Mouse (Mus musculus): Measurements from ENCODE around the gene Ttc26.
"Not testable (repeated sequence)": the region's sequence is repeated elsewhere in the genome, so short reads cannot be mapped to it uniquely, and the experiment has no call there.

The Ttc26 gene

GRCm38 (mm10) chr6:38356661-38357433 is 24.4 kb upstream of the Ttc26 start:
- DNase-seq (ENCODE audit: low read depth, low spot score), result not testable (repeated sequence)

GRCm38 (mm10) chr6:38357603-38358252 is 23.5 kb upstream of the Ttc26 start:
- no peak for DNase-seq (ENCODE audit: low read depth, low spot score)

GRCm38 (mm10) chr6:38358253-38359027 is 22.8 kb upstream of the Ttc26 start:
- DNase-seq (ENCODE audit: low read depth, low spot score), result no peak

GRCm38 (mm10) chr6:38359044-38359735 is 22.1 kb upstream of the Ttc26 start:
- DNase-seq (ENCODE audit: low read depth, low spot score), result not testable (repeated sequence)

GRCm38 (mm10) chr6:38359736-38360499 is 21.4 kb upstream of the Ttc26 start:
- no peak for DNase-seq (ENCODE audit: low read depth, low spot score)

- no peak for DNase-seq (ENCODE audit: low read depth, low spot score)
Observed at GRCm38 (mm10) chr6:38361065-38361464, 20.2 kb upstream of the Ttc26 start.

- DNase-seq (ENCODE audit: low read depth, low spot score), result no peak
Observed at GRCm38 (mm10) chr6:38361937-38362336, 19.3 kb upstream of the Ttc26 start.

- no peak for DNase-seq (ENCODE audit: low read depth, low spot score)
Observed at GRCm38 (mm10) chr6:38363370-38363769, 17.9 kb upstream of the Ttc26 start.

- no peak for DNase-seq (ENCODE audit: low read depth, low spot score)
Observed at GRCm38 (mm10) chr6:38364121-38364520, 17.1 kb upstream of the Ttc26 start.

- DNase-seq (ENCODE audit: low read depth, low spot score), result no peak
Observed at GRCm38 (mm10) chr6:38369945-38370344, 11.3 kb upstream of the Ttc26 start.

GRCm38 (mm10) chr6:38374271-38374670 is 7.0 kb upstream of the Ttc26 start:
- DNase-seq (ENCODE audit: low read depth, low spot score), result no peak

- DNase-seq (ENCODE audit: low read depth, low spot score), result no peak
Observed at GRCm38 (mm10) chr6:38380764-38381128, 523 bp upstream of the Ttc26 start.

- no peak for DNase-seq (ENCODE audit: low read depth, low spot score)
Observed at GRCm38 (mm10) chr6:38389671-38390070, 8.4 kb downstream of the Ttc26 start.

GRCm38 (mm10) chr6:38432457-38432856 is 51.2 kb downstream of the Ttc26 start:
- DNase-seq (ENCODE audit: low read depth, low spot score), result not testable (repeated sequence)

GRCm38 (mm10) chr6:38433261-38434033 is 52.2 kb downstream of the Ttc26 start, which contains the start of gene Ubn2:
Gene Ubn2, plus strand, starts transcription at chr6:38433950.
- peak; percentile 99 for DNase-seq (ENCODE audit: low read depth, low spot score)

- DNase-seq (ENCODE audit: low read depth, low spot score), result peak; percentile 51
Observed at GRCm38 (mm10) chr6:38434055-38435023, 53.1 kb downstream of the Ttc26 start.

GRCm38 (mm10) chr6:38443842-38444241 is 62.6 kb downstream of the Ttc26 start:
- DNase-seq (ENCODE audit: low read depth, low spot score), result no peak

GRCm38 (mm10) chr6:38448295-38448694 is 67.0 kb downstream of the Ttc26 start:
- no peak for DNase-seq (ENCODE audit: low read depth, low spot score)

GRCm38 (mm10) chr6:38453049-38453448 is 71.8 kb downstream of the Ttc26 start:
- DNase-seq (ENCODE audit: low read depth, low spot score), result no peak
